Mouse (Mus musculus) heart, postnatal 14 days (tissue): ENCODE data around the gene Cul4b. TPM values are rescaled to one million over a fixed set of nuclear protein-coding genes. Genes with fewer than 3 reads are reported as not detected.
"Not testable (repeated sequence)": the region's sequence is repeated elsewhere in the genome, so short reads cannot be mapped to it uniquely, and the experiment has no call there.

Experiments used
- DNase-seq, 2 experiments: peaks; one replicate each; pipeline ENCODE4 v3.0.0; 2021 to 2022
- intact Hi-C: fragments of 180-260 bp; cut with DNase I; formaldehyde crosslinking; loops from one replicate; pipeline ENCODE4 v1.15.1; 2025
- long read RNA-seq, 2 experiments: library from polyadenylated mRNA; stranded (forward); transcript quantifications; one replicate each; pipeline ENCODE4 v2.0.0; 2021
- total RNA-seq, 2 experiments: library from RNA; stranded (reverse); gene quantifications; 2 replicates each; pipeline ENCODE4 v1.2.3; 2021

Cul4b gene
- total RNA-seq, result 10 to 100 TPM; 14.6 to 14.8 TPM
- long read RNA-seq, experiment 1, partial matches to known transcripts, result 6 of 9 reads
- long read RNA-seq, experiment 1, other reads (novel, unspliced or antisense), result 0 of 9 reads
- long read RNA-seq, experiment 2, transcript Cul4b-201 (20 exons, 3,354 nt), result major isoform, 6 of 8 reads
- long read RNA-seq, experiment 2, partial matches to known transcripts, result 2 of 8 reads
- long read RNA-seq, experiment 2, other reads (novel, unspliced or antisense), result 0 of 8 reads

GRCm38 (mm10) chrX:38576078-38576477 lies at the start of gene Cul4b:
Gene Cul4b (minus strand): TSS chrX:38576196.
- intact Hi-C loops, result no loop called here
- DNase-seq, result peak; percentile 19 to 38

GRCm38 (mm10) chrX:38600995-38601369 lies 25.0 kb upstream of the Cul4b start:
- intact Hi-C loops, result loop anchor here (5.0 kb wide), 1 partner anchor 39 kb away; no protein-coding TSS in a partner anchor
- peak; percentile 6 to 18 for DNase-seq

GRCm38 (mm10) chrX:38600177-38600994 lies 24.4 kb upstream of the Cul4b start, which contains the start of gene Mcts1:
Gene Mcts1 (plus strand): TSS chrX:38600578.
- intact Hi-C loops, result loop anchor here (5.0 kb wide), 1 partner anchor 38 kb away; no protein-coding TSS in a partner anchor
- peak; percentile 55 to 67 for DNase-seq

- intact Hi-C loops, result no loop called here
- no peak for DNase-seq
These were observed 17.3 kb upstream of the Cul4b start for GRCm38 (mm10) chrX:38593180-38593889.

GRCm38 (mm10) chrX:38591749-38592148 lies 15.8 kb upstream of the Cul4b start:
- intact Hi-C loops, result no loop called here
- no peak for DNase-seq

GRCm38 (mm10) chrX:38589827-38590226 lies 13.8 kb upstream of the Cul4b start:
- no peak for DNase-seq
- intact Hi-C loops, result no loop called here

GRCm38 (mm10) chrX:38583261-38583660 lies 7.3 kb upstream of the Cul4b start:
- intact Hi-C loops, result no loop called here
- DNase-seq, result no peak

- intact Hi-C loops, result no loop called here
These were observed 5.1 kb upstream of the Cul4b start for GRCm38 (mm10) chrX:38581140-38581539.

GRCm38 (mm10) chrX:38566521-38567205 lies 9.3 kb downstream of the Cul4b start:
- no peak for DNase-seq
- intact Hi-C loops, result no loop called here

More at GRCm38 (mm10) chrX:38581140-38581539, 5.1 kb upstream of the Cul4b start:
- no peak for DNase-seq

GRCm38 (mm10) chrX:38565176-38565542 lies 10.8 kb downstream of the Cul4b start:
- DNase-seq, result no peak
- intact Hi-C loops, result loop anchor here (2.0 kb wide), 1 partner anchor 70 kb away; the partner anchor contains the start of gene C1galt1c1

- peak; percentile 87 to 89 for DNase-seq
- intact Hi-C loops, result loop anchor here (2.0 to 5.0 kb wide), 2 partner anchors 38 to 70 kb away; partner anchors contain the start of genes C1galt1c1 and Mcts1
These were observed 11.3 kb downstream of the Cul4b start for GRCm38 (mm10) chrX:38564542-38565175.

- DNase-seq, result peak; percentile 3 to 10
- intact Hi-C loops, result loop anchor here (2.0 to 5.0 kb wide), 2 partner anchors 38 to 71 kb away; partner anchors contain the start of genes C1galt1c1 and Mcts1
These were observed 12.0 kb downstream of the Cul4b start for GRCm38 (mm10) chrX:38563941-38564541.

- intact Hi-C loops, result no loop called here
- no peak for DNase-seq
These were observed 22.7 kb downstream of the Cul4b start for GRCm38 (mm10) chrX:38553255-38553654.

- intact Hi-C loops, result loop anchor here (2.0 kb wide), 1 partner anchor 136 kb away; no protein-coding TSS in a partner anchor
These were observed 61.4 kb downstream of the Cul4b start for GRCm38 (mm10) chrX:38514556-38514955.

GRCm38 (mm10) chrX:38504846-38505245 lies 71.2 kb downstream of the Cul4b start:
- intact Hi-C loops, result no loop called here
- no peak for DNase-seq

More at GRCm38 (mm10) chrX:38514556-38514955, 61.4 kb downstream of the Cul4b start:
- DNase-seq, result peak; percentile 36 to 43

GRCm38 (mm10) chrX:38502182-38502581 lies 73.8 kb downstream of the Cul4b start:
- intact Hi-C loops, DNase-seq: not testable (repeated sequence)

- intact Hi-C loops, DNase-seq: not testable (repeated sequence)
These were observed 90.5 kb downstream of the Cul4b start for GRCm38 (mm10) chrX:38485464-38485863.
